ENCODE assay signal across 9 mouse cellular contexts in the genomic region with DNA sequence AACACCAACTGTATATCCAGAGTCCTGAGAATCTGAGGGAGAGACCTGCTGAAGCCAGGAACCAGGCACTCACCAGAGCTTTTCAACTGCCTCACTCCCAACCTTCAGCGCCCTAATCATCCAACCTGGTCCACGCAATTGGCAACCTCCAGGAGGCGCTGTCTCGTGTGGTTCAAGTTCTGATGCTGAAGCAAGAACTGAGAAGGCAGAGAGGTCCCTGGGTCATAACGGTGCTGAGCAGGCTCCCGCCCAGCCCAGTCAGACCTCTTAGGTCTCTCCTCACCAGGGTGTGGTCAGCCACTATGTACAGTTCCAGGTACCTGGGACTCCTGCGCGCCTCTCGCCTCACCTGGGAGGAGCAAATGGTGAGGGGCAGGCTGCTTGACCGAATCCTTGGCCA. TPM values are rescaled to one million over a fixed set of nuclear protein-coding genes. Genes with fewer than 3 reads are reported as not detected.
A peak's percentile ranks its signal among the peaks of the same experiment; 100 is the strongest.
DNase-seq lines count a peak whose midpoint lies in the region; ATAC-seq and TF ChIP-seq lines count a peak whose summit lies in the region.
"Had no signal": no experiment of that assay in that cellular context is flagged by ENCODE, and none has a peak within 500 bp of the region (broad histone marks: within the 10 kb centered on the region; RNA-seq: fewer than 3 reads in every experiment).

No protein-coding gene starts in this region.

- TF ChIP-seq CTCF in E14TG2a.4 (conservative IDR thresholded peaks at IDR 0.05; ENCODE audit: low read length): peak; percentile 74

- intact Hi-C loops in heart, postnatal 36 days (cut with DNase I): loop anchor here (2.0 kb wide), 1 partner anchor 39 kb away; no protein-coding TSS in a partner anchor

- H3K9ac ChIP-seq in stomach, embryonic 15.5 days: no peak overlapping the region

- H3K4me2 ChIP-seq in stomach, embryonic 15.5 days: peak overlapping the region; percentile 19

- H3K27me3 ChIP-seq in E14TG2a.4 (ENCODE audit: insufficient read depth, low read length): peaks cover 82% of the 10 kb centered on the region
- H3K27me3 ChIP-seq in stomach, embryonic 15.5 days (replicated peaks): peaks cover 38% of the 10 kb centered on the region

- no peak overlapping the region for H3K27ac ChIP-seq in stomach, embryonic 15.5 days

- peaks cover 14% of the 10 kb centered on the region for H3K9me3 ChIP-seq in E14TG2a.4 (ENCODE audit: low read length)
- no peaks in the 10 kb centered on the region for H3K9me3 ChIP-seq in stomach, embryonic 15.5 days
- H3K9me3 ChIP-seq: G1E had no signal

- H3K4me1 ChIP-seq in E14TG2a.4 (replicated peaks; ENCODE audit: low read depth, low read length): peaks cover 38% of the 10 kb centered on the region
- peaks cover 35% of the 10 kb centered on the region for H3K4me1 ChIP-seq in stomach, embryonic 15.5 days

- ATAC-seq in stomach, embryonic 15.5 days (ENCODE audit: insufficient read depth, low FRiP score, low read depth): no peak

- 6% methylated on average over 10 of the region's 10 CpGs for WGBS in stomach, embryonic 15.5 days

- DNase-seq in cerebellum, adult 18-20 months: peak; percentile 10 to 15
- DNase-seq in cerebellum, postnatal 36 days: no peak
- peak; percentile 77 for DNase-seq in embryo, embryonic 11 days
- DNase-seq in heart, postnatal 36 days: peak; percentile 56 to 72
- DNase-seq in kidney, postnatal 36 days: peak; percentile 29 to 77
- DNase-seq in mesoderm, embryonic 11.5 days (ENCODE audit: low read depth, low spot score): peak; percentile 83

- no peaks in the 10 kb centered on the region for H3K36me3 ChIP-seq in E14TG2a.4 (ENCODE audit: insufficient read depth, low read length)
- no peaks in the 10 kb centered on the region for H3K36me3 ChIP-seq in stomach, embryonic 15.5 days
- H3K36me3 ChIP-seq: G1E had no signal

- H3K4me3 ChIP-seq in E14TG2a.4 (replicated peaks; ENCODE audit: low read length): peak overlapping the region; percentile 63
- H3K4me3 ChIP-seq in stomach, embryonic 15.5 days (replicated peaks): peak overlapping the region; percentile 5; the same call in 1 of the 2 replicates

RNA-seq across cellular contexts. Expression of a gene that starts 8.0 kb away (rescaled TPM):
- 1 to 10 TPM; 1.7 to 2.2 TPM for total RNA-seq in heart, postnatal 36 days (2021)
- polyA plus RNA-seq in stomach, embryonic 15.5 days (2015; fragmentation: Nextera tagmentation; extraction: Ambion mirVana): 7.4 and 8.0 TPM in 2 replicates
- polyA plus RNA-seq: G1E had no signal

RNA-seq across cellular contexts. Expression of a gene that starts 12.7 kb away (rescaled TPM):
- 10 to 100 TPM in 1 of 2 experiments, 1 to 10 TPM in 1; 6.9 to 10.4 TPM for total RNA-seq in heart, postnatal 36 days (2021)
- polyA plus RNA-seq in stomach, embryonic 15.5 days (2015; fragmentation: Nextera tagmentation; extraction: Ambion mirVana): 12.7 and 14.0 TPM in 2 replicates
- total RNA-seq: G1E had no signal
- polyA plus RNA-seq: G1E had no signal

RNA-seq across cellular contexts. Expression of a gene that starts 30.9 kb away (rescaled TPM):
- 1 to 10 TPM; 1.9 to 4.6 TPM for total RNA-seq in heart, postnatal 36 days (2021)
- polyA plus RNA-seq in stomach, embryonic 15.5 days (2015; fragmentation: Nextera tagmentation; extraction: Ambion mirVana): 0.40 and 0.48 TPM in 2 replicates
- polyA plus RNA-seq: G1E had no signal

Comparison
In these comparisons a context has a peak if more than half of its experiments do, and no peak if none do; other contexts are left out.
1. DNase-seq: peak in cerebellum, adult 18-20 months (2 of 2), embryo, embryonic 11 days (single experiment), heart, postnatal 36 days (2 of 2), kidney, postnatal 36 days (2 of 2) and mesoderm, embryonic 11.5 days (single experiment); none in cerebellum, postnatal 36 days (0 of 2).